Mouse (Mus musculus) CH12.LX (cell line): ENCODE measurements at regions not wholly inside any gene's neighbourhood (a gene's known extent, or its start where the extent isn't known, plus 50 kb on each side); places are given as distances from the start of the nearest gene placed in this dataset.

Source experiments
- DNase-seq: peaks from one replicate; pipeline ENCODE4 v3.0.0-alpha.2; 2013; ENCODE audit errors: extremely low read depth
- H3K27ac ChIP-seq: 2 replicates; pipeline ENCODE4 v1.5.1; 2012; ENCODE audit warnings: low read depth, mild to moderate bottlenecking, control low read depth, moderate library complexity; ENCODE audit not compliant: insufficient read depth
- H3K27me3 ChIP-seq: replicated peaks from 2 replicates; pipeline ENCODE3; 2012; ENCODE audit warnings: inconsistent platforms
- H3K36me3 ChIP-seq, 2 experiments: replicated peaks in 1 of 2; 2 replicates each; pipeline versions ENCODE3 to v1.6.1; 2012; ENCODE audit warnings: inconsistent platforms in 1 of 2, low read length in 1 of 2, mild to moderate bottlenecking in 1 of 2, mixed read lengths in 1 of 2, moderate library complexity in 1 of 2; ENCODE audit not compliant: control insufficient read depth in 1 of 2, insufficient read depth in 1 of 2
- H3K4me1 ChIP-seq, 2 experiments: 2 replicates each; pipeline ENCODE4 v1.6.1; 2012; ENCODE audit warnings: inconsistent platforms in 1 of 2, moderate library complexity in 1 of 2; ENCODE audit not compliant: insufficient read depth in 2 of 2, control insufficient read depth in 1 of 2
- H3K4me2 ChIP-seq: 2 replicates; pipeline ENCODE4 v1.6.1; 2012; ENCODE audit warnings: low read depth, mild to moderate bottlenecking, control low read depth; ENCODE audit not compliant: poor library complexity, insufficient read depth, severe bottlenecking
- H3K4me3 ChIP-seq, 3 experiments: fragments of 150-350 bp in 1 of 3; sonication (generic) in 1 of 3; replicated peaks in 1 of 3; 2 replicates each; pipeline versions ENCODE3 to v1.5.1; 2011 to 2012; ENCODE audit warnings: low read depth in 2 of 3, low read length in 2 of 3, mild to moderate bottlenecking in 2 of 3, moderate library complexity in 2 of 3, control low read depth in 1 of 3, improper control_type of control experiment in 1 of 3, inconsistent platforms in 1 of 3, mixed read lengths in 1 of 3; ENCODE audit not compliant: poor library complexity in 1 of 3
- H3K79me2 ChIP-seq: replicated peaks from 2 replicates; pipeline ENCODE4 v1.6.1; 2012; ENCODE audit warnings: mild to moderate bottlenecking, moderate library complexity; ENCODE audit not compliant: control insufficient read depth, poor library complexity, insufficient read depth, severe bottlenecking; ENCODE audit errors: extremely low read depth
- H3K9ac ChIP-seq: 2 replicates; pipeline ENCODE4 v1.6.1; 2012; ENCODE audit warnings: low read depth, mild to moderate bottlenecking, control low read depth, moderate library complexity; ENCODE audit not compliant: insufficient read depth
- H3K9me3 ChIP-seq: replicated peaks from 2 replicates; pipeline ENCODE3; 2012; ENCODE audit warnings: low read length, inconsistent platforms, mixed read lengths
- BHLHE40 ChIP-seq: IDR thresholded peaks from 2 replicates; pipeline ENCODE4 v1.6.1; 2011; ENCODE audit warnings: mild to moderate bottlenecking, low read depth, low read length, improper control_type of control experiment
- CHD1 ChIP-seq: IDR thresholded peaks from 2 replicates; pipeline ENCODE4 v1.6.1; 2012; ENCODE audit warnings: low read depth, low read length, improper control_type of control experiment, inconsistent platforms
- CHD2 ChIP-seq: IDR thresholded peaks from 2 replicates; pipeline ENCODE4 v1.6.1; 2011; ENCODE audit warnings: low read length, improper control_type of control experiment
- IRF4 ChIP-seq: IDR thresholded peaks from 2 replicates; pipeline ENCODE4 v1.6.1; 2014; ENCODE audit warnings: low read depth, mild to moderate bottlenecking, inconsistent platforms, low read length, improper control_type of control experiment
- JUN ChIP-seq: IDR thresholded peaks from 2 replicates; pipeline ENCODE4 v1.6.1; 2011; ENCODE audit warnings: low read depth, mild to moderate bottlenecking, low read length, improper control_type of control experiment, moderate library complexity; ENCODE audit not compliant: insufficient read depth
- JUND ChIP-seq: conservative IDR thresholded peaks from 2 replicates; pipeline ENCODE4 v1.6.1; 2011; ENCODE audit warnings: low read depth, low read length, improper control_type of control experiment
- MAFK ChIP-seq: IDR thresholded peaks from 2 replicates; pipeline ENCODE4 v1.6.1; 2011; ENCODE audit warnings: low read length, improper control_type of control experiment; ENCODE audit not compliant: insufficient replicate concordance
- MAX ChIP-seq: IDR thresholded peaks from 2 replicates; pipeline ENCODE4 v1.6.1; 2011; ENCODE audit warnings: low read length, improper control_type of control experiment
- MAZ ChIP-seq: IDR thresholded peaks from 2 replicates; pipeline ENCODE4 v1.6.1; 2012; ENCODE audit warnings: low read depth, mild to moderate bottlenecking, inconsistent platforms, low read length, improper control_type of control experiment, moderate library complexity
- MEF2A ChIP-seq: IDR thresholded peaks from 2 replicates; pipeline ENCODE4 v1.6.1; 2014; ENCODE audit warnings: low read depth, mild to moderate bottlenecking, inconsistent platforms, low read length, improper control_type of control experiment, borderline replicate concordance
- NELFE ChIP-seq: IDR thresholded peaks from 2 replicates; pipeline ENCODE4 v1.6.1; 2011; ENCODE audit warnings: low read depth, low read length, improper control_type of control experiment
- PAX5 ChIP-seq: IDR thresholded peaks from 2 replicates; pipeline ENCODE4 v1.6.1; 2012; ENCODE audit warnings: low read length, inconsistent platforms, mixed read lengths
- POLR2A ChIP-seq: IDR thresholded peaks from 2 replicates; pipeline ENCODE4 v1.6.1; 2011; ENCODE audit warnings: low read depth, mild to moderate bottlenecking, improper control_type of control experiment, low read length
- RAD21 ChIP-seq: IDR thresholded peaks from 2 replicates; pipeline ENCODE4 v1.6.1; 2011; ENCODE audit warnings: low read depth, mild to moderate bottlenecking, low read length, improper control_type of control experiment, moderate library complexity
- RCOR1 ChIP-seq: conservative IDR thresholded peaks from 2 replicates; pipeline ENCODE4 v1.6.1; 2012; ENCODE audit warnings: low read depth, mild to moderate bottlenecking, inconsistent platforms, low read length, improper control_type of control experiment
- SIN3A ChIP-seq: IDR thresholded peaks from 2 replicates; pipeline ENCODE4 v1.6.1; 2012; ENCODE audit warnings: low read length, improper control_type of control experiment, inconsistent platforms
- TBP ChIP-seq: conservative IDR thresholded peaks from 2 replicates; pipeline ENCODE4 v1.6.1; 2011; ENCODE audit warnings: low read depth, low read length, improper control_type of control experiment
- UBTF ChIP-seq: IDR thresholded peaks from 2 replicates; pipeline ENCODE4 v1.6.1; 2012; ENCODE audit warnings: low read depth, mild to moderate bottlenecking, inconsistent platforms, low read length, improper control_type of control experiment, moderate library complexity
- ZC3H11A ChIP-seq: IDR thresholded peaks from 2 replicates; pipeline ENCODE4 v1.6.1; 2012; ENCODE audit warnings: low read depth, mild to moderate bottlenecking, inconsistent platforms, low read length, improper control_type of control experiment
- ZMIZ1 ChIP-seq: IDR thresholded peaks from 2 replicates; pipeline ENCODE4 v1.6.1; 2012; ENCODE audit warnings: low read depth, mild to moderate bottlenecking, inconsistent platforms, low read length, improper control_type of control experiment
- ZNF384 ChIP-seq: IDR thresholded peaks from 2 replicates; pipeline ENCODE4 v1.6.1; 2012; ENCODE audit warnings: low read depth, low read length, improper control_type of control experiment, inconsistent platforms
- dilution Hi-C: fragments of 300-500 bp; cut with MboI; formaldehyde crosslinking; loops from 2 replicates; pipeline ENCODE4 v1.14.3; 2020; ENCODE audit warnings: low sequenced_read_pairs; ENCODE audit not compliant: extremely low pct_unique_long_range_greater_than_20kb, extremely low pct_ligation_motif_present
- in situ Hi-C: fragments of 300-500 bp; cut with MboI; formaldehyde crosslinking; loops from 3 replicates; pipeline ENCODE4 v1.14.3; 2019; ENCODE audit warnings: low sequenced_read_pairs, low pct_ligation_motif_present, low pct_unique_long_range_greater_than_20kb, mixed read lengths

- H3K4me1 ChIP-seq: no peaks in the 10 kb centered on the region
- H3K79me2 ChIP-seq: no peaks in the 10 kb centered on the region
- H3K4me2 ChIP-seq: no peak overlapping the region
- dilution Hi-C loops (no loop called here), in situ Hi-C loops (no loop called here)
- H3K4me3 ChIP-seq: no peak overlapping the region
- DNase-seq: no peak
- H3K27ac ChIP-seq: no peak overlapping the region
- peaks cover 42% of the 10 kb centered on the region for H3K9me3 ChIP-seq
- no peaks in the 10 kb centered on the region for H3K36me3 ChIP-seq
- TF ChIP-seq ZC3H11A: no peak
- TF ChIP-seq MAFK: no peak
- TF ChIP-seq UBTF: no peak
- no peak overlapping the region for H3K9ac ChIP-seq
- no peaks in the 10 kb centered on the region for H3K27me3 ChIP-seq
Observed at GRCm38 (mm10) chr1:168008216-168008615, 319.2 kb downstream of the Lmx1a start.

- peaks cover 52% of the 10 kb centered on the region for H3K9me3 ChIP-seq
- no peaks in the 10 kb centered on the region for H3K36me3 ChIP-seq
- no peak overlapping the region for H3K27ac ChIP-seq
- no peaks in the 10 kb centered on the region for H3K4me1 ChIP-seq
- dilution Hi-C loops: no loop called here
- no peak overlapping the region for H3K4me2 ChIP-seq
- TF ChIP-seq CHD1 (no peak), RAD21 (no peak), ZNF384 (no peak), CHD2 (no peak), MAX (no peak), MEF2A (no peak), MAZ (no peak), NELFE (no peak), ZMIZ1 (no peak), SIN3A (no peak), TBP (no peak)
- H3K9ac ChIP-seq: no peak overlapping the region
- H3K79me2 ChIP-seq: no peaks in the 10 kb centered on the region
- DNase-seq: no peak
- no peaks in the 10 kb centered on the region for H3K27me3 ChIP-seq
- in situ Hi-C loops: no loop called here
- no peak overlapping the region for H3K4me3 ChIP-seq
Observed at GRCm38 (mm10) chr1:168010416-168010815, 321.4 kb downstream of the Lmx1a start.

- H3K4me2 ChIP-seq: no peak overlapping the region
- H3K27me3 ChIP-seq: no peaks in the 10 kb centered on the region
- no peaks in the 10 kb centered on the region for H3K36me3 ChIP-seq
- H3K9ac ChIP-seq: no peak overlapping the region
- H3K4me3 ChIP-seq: no peak overlapping the region
- no peak for DNase-seq
- TF ChIP-seq UBTF: no peak
- TF ChIP-seq POLR2A: no peak
- no peak for TF ChIP-seq JUND
- no peak for TF ChIP-seq ZMIZ1
- TF ChIP-seq RCOR1: no peak
- TF ChIP-seq PAX5: no peak
- TF ChIP-seq RAD21: no peak
- TF ChIP-seq IRF4: no peak
- no peak for TF ChIP-seq MEF2A
- no peak for TF ChIP-seq CHD2
- no peak for TF ChIP-seq BHLHE40
- no peak for TF ChIP-seq JUN
- dilution Hi-C loops (no loop called here), in situ Hi-C loops (no loop called here)
- no peaks in the 10 kb centered on the region for H3K4me1 ChIP-seq
- H3K27ac ChIP-seq: no peak overlapping the region
- peaks cover 67% of the 10 kb centered on the region for H3K9me3 ChIP-seq
- no peaks in the 10 kb centered on the region for H3K79me2 ChIP-seq
Observed at GRCm38 (mm10) chr1:168012069-168012468, 323.0 kb downstream of the Lmx1a start.
